Mouse (Mus musculus) intestine, embryonic 14.5 days (tissue): ENCODE data around the gene Grb14. TPM values are rescaled to one million over a fixed set of nuclear protein-coding genes. Genes with fewer than 3 reads are reported as not detected.

Source experiments
- ATAC-seq: fragments of 200-750 bp; cut with Nextera tagmentation; replicated peaks from 2 replicates; pipeline ENCODE4 v1.8.0; 2017; ENCODE audit warnings: low read depth, moderate number of reproducible peaks, moderate TSS enrichment, moderate library complexity; ENCODE audit not compliant: low FRiP score, low TSS enrichment
- DNase-seq: peaks from one replicate; pipeline ENCODE4 v3.0.0-alpha.2; 2018; ENCODE audit warnings: low spot score
- H3K27ac ChIP-seq: fragments of 300-500 bp; sonication (generic); 2 replicates; pipeline ENCODE4 v1.5.1; 2014; ENCODE audit warnings: low read depth, mild to moderate bottlenecking, control low read depth
- H3K27me3 ChIP-seq: fragments of 300-500 bp; sonication (generic); replicated peaks from 2 replicates; pipeline ENCODE4 v1.6.1; 2014; ENCODE audit warnings: low read length, control low read depth; ENCODE audit not compliant: control insufficient read depth, insufficient read depth
- H3K36me3 ChIP-seq: fragments of 300-500 bp; sonication (generic); 2 replicates; pipeline ENCODE4 v1.6.1; 2014; ENCODE audit warnings: low read length, control low read depth; ENCODE audit not compliant: control insufficient read depth, insufficient read depth
- H3K4me1 ChIP-seq: fragments of 300-500 bp; sonication (generic); replicated peaks from 2 replicates; pipeline ENCODE4 v1.6.1; 2014; ENCODE audit warnings: low read length, control low read depth, mixed read lengths; ENCODE audit not compliant: control insufficient read depth, insufficient read depth
- H3K4me2 ChIP-seq: fragments of 300-500 bp; sonication (generic); 2 replicates; pipeline ENCODE4 v1.6.1; 2014; ENCODE audit warnings: low read length
- H3K4me3 ChIP-seq: fragments of 300-500 bp; sonication (generic); 2 replicates; pipeline ENCODE4 v1.5.1; 2014; ENCODE audit warnings: low read depth, low read length, control low read depth, mixed read lengths
- H3K9ac ChIP-seq: fragments of 300-500 bp; sonication (generic); 2 replicates; pipeline ENCODE4 v1.6.1; 2014; ENCODE audit warnings: mild to moderate bottlenecking, low read length
- H3K9me3 ChIP-seq: fragments of 300-500 bp; sonication (generic); 2 replicates; pipeline ENCODE4 v1.6.1; 2016; ENCODE audit warnings: low read length, control low read depth; ENCODE audit not compliant: control insufficient read depth
- WGBS: fragments of 180-500 bp; shearing (Covaris S2); extraction: QIAGEN DNeasy Blood & Tissue Kit; methylation state at CpG from one replicate; pipeline ENCODE4 v1.1.7; 2014; 5-methylcytosine and 5-hydroxymethylcytosine counted together
- polyA plus RNA-seq: library from polyadenylated mRNA; unstranded; fragments of >200 nt; fragmentation: Nextera tagmentation; extraction: Ambion mirVana; gene quantifications from 2 replicates; pipeline ENCODE4 v1.2.1, GENCODE M21; 2014

The Grb14 gene
- polyA plus RNA-seq: 16.7 and 18.0 TPM in 2 replicates

GRCm38 (mm10) chr2:65024887-65025286 is at the start of gene Grb14:
Grb14 (minus strand) TSS chr2:65024987.
- Histone ChIP-seq H3K4me1 (peaks cover 11% of the 10 kb centered on the region; the same call in 1 of the 2 replicates), H3K27ac (no peak within 1 kb of the TSS), H3K36me3 (no peaks in the 10 kb centered on the region), H3K9me3 (no peaks in the 10 kb centered on the region), H3K4me3 (no peak within 1 kb of the TSS), H3K9ac (no peak within 1 kb of the TSS), H3K27me3 (no peaks in the 10 kb centered on the region), H3K4me2 (no peak within 1 kb of the TSS)
- ATAC-seq (no peak), DNase-seq (no peak)
- WGBS: 94% methylated on average over 1 of the region's 1 CpGs

GRCm38 (mm10) chr2:65072205-65072604 is 47.4 kb upstream of the Grb14 start:
- ATAC-seq (no peak), DNase-seq (no peak)
- Histone ChIP-seq H3K27ac (no peak overlapping the region), H3K4me3 (no peak overlapping the region), H3K27me3 (no peaks in the 10 kb centered on the region), H3K4me1 (no peaks in the 10 kb centered on the region), H3K36me3 (no peaks in the 10 kb centered on the region), H3K9ac (no peak overlapping the region), H3K4me2 (no peak overlapping the region), H3K9me3 (no peaks in the 10 kb centered on the region)
- 78% methylated on average over 3 of the region's 3 CpGs for WGBS

- 90% methylated on average over 2 of the region's 2 CpGs for WGBS
- ATAC-seq: no peak
- Histone ChIP-seq H3K4me3 (no peak overlapping the region), H3K9ac (no peak overlapping the region), H3K27me3 (no peaks in the 10 kb centered on the region), H3K9me3 (no peaks in the 10 kb centered on the region), H3K36me3 (no peaks in the 10 kb centered on the region), H3K4me2 (no peak overlapping the region), H3K27ac (no peak overlapping the region), H3K4me1 (no peaks in the 10 kb centered on the region)
- DNase-seq: no peak
Measured at GRCm38 (mm10) chr2:65053764-65054163, 29.0 kb upstream of the Grb14 start.

GRCm38 (mm10) chr2:65052191-65053012 is 27.6 kb upstream of the Grb14 start:
- Histone ChIP-seq H3K4me3 (no peak overlapping the region), H3K4me2 (no peak overlapping the region), H3K27ac (no peak overlapping the region), H3K36me3 (no peaks in the 10 kb centered on the region), H3K4me1 (no peaks in the 10 kb centered on the region), H3K27me3 (no peaks in the 10 kb centered on the region), H3K9me3 (no peaks in the 10 kb centered on the region), H3K9ac (no peak overlapping the region)
- DNase-seq (no peak), ATAC-seq (no peak)
- 94% methylated on average over 6 of the region's 6 CpGs for WGBS

GRCm38 (mm10) chr2:65050776-65051175 is 26.0 kb upstream of the Grb14 start:
- H3K4me2 ChIP-seq: no peak overlapping the region
- DNase-seq (no peak), ATAC-seq (no peak)
- 91% methylated on average over 3 of the region's 3 CpGs for WGBS
- no peak overlapping the region for H3K27ac ChIP-seq
- H3K9ac ChIP-seq: no peak overlapping the region
- H3K4me1 ChIP-seq: no peaks in the 10 kb centered on the region
- no peaks in the 10 kb centered on the region for H3K36me3 ChIP-seq
- H3K9me3 ChIP-seq: no peaks in the 10 kb centered on the region
- no peaks in the 10 kb centered on the region for H3K27me3 ChIP-seq
- no peak overlapping the region for H3K4me3 ChIP-seq

- Histone ChIP-seq H3K4me1 (no peaks in the 10 kb centered on the region), H3K4me2 (no peak overlapping the region), H3K9ac (no peak overlapping the region), H3K27ac (no peak overlapping the region), H3K9me3 (no peaks in the 10 kb centered on the region), H3K4me3 (no peak overlapping the region), H3K27me3 (no peaks in the 10 kb centered on the region), H3K36me3 (no peaks in the 10 kb centered on the region)
- 65% methylated on average over 6 of the region's 6 CpGs for WGBS
- ATAC-seq: no peak
- DNase-seq: no peak
Measured at GRCm38 (mm10) chr2:65048234-65049017, 23.6 kb upstream of the Grb14 start.

GRCm38 (mm10) chr2:65038164-65038563 is 13.4 kb upstream of the Grb14 start:
- H3K9me3 ChIP-seq: no peaks in the 10 kb centered on the region
- no peaks in the 10 kb centered on the region for H3K27me3 ChIP-seq
- no peak for DNase-seq
- H3K9ac ChIP-seq: no peak overlapping the region
- no peak overlapping the region for H3K27ac ChIP-seq
- no peaks in the 10 kb centered on the region for H3K36me3 ChIP-seq
- ATAC-seq: no peak
- no peak overlapping the region for H3K4me2 ChIP-seq
- 34% methylated on average over 4 of the region's 4 CpGs for WGBS
- no peaks in the 10 kb centered on the region for H3K4me1 ChIP-seq
- H3K4me3 ChIP-seq: no peak overlapping the region

GRCm38 (mm10) chr2:65037546-65037945 is 12.8 kb upstream of the Grb14 start:
- Histone ChIP-seq H3K27ac (no peak overlapping the region), H3K4me1 (no peaks in the 10 kb centered on the region), H3K4me2 (no peak overlapping the region), H3K36me3 (no peaks in the 10 kb centered on the region), H3K4me3 (no peak overlapping the region), H3K9ac (no peak overlapping the region), H3K27me3 (no peaks in the 10 kb centered on the region), H3K9me3 (no peaks in the 10 kb centered on the region)
- ATAC-seq (no peak), DNase-seq (no peak)
- WGBS: 48% methylated on average over 8 of the region's 8 CpGs
